Mouse (Mus musculus) left cerebral cortex, postnatal 14 days (tissue): ENCODE data around the gene Vta1. TPM values are rescaled to one million over a fixed set of nuclear protein-coding genes. Genes with fewer than 3 reads are reported as not detected.
A peak's percentile ranks its signal among the peaks of the same experiment; 100 is the strongest.

Experiments
- DNase-seq, 2 experiments: peaks; one replicate each; pipeline ENCODE4 v3.0.0; 2021 to 2022; ENCODE audit warnings: low spot score in 2 of 2, mixed read lengths in 1 of 2
- intact Hi-C: fragments of 180-260 bp; cut with DNase I; formaldehyde crosslinking; loops from one replicate; pipeline ENCODE4 v1.15.1; 2025
- long read RNA-seq, 2 experiments: library from polyadenylated mRNA; stranded (forward); transcript quantifications; one replicate each; pipeline ENCODE4 v2.0.0; 2021
- total RNA-seq, 2 experiments: library from RNA; stranded (reverse); gene quantifications; 2 replicates each; pipeline ENCODE4 v1.2.3; 2021

Vta1 gene
- total RNA-seq, result 10 to 100 TPM; 68.9 to 79.7 TPM
- long read RNA-seq, experiment 1, transcript Vta1-205 (8 exons, 1,974 nt), result major isoform, 108 of 116 reads
- long read RNA-seq, experiment 1, partial matches to known transcripts, result 2 of 116 reads
- long read RNA-seq, experiment 1, other reads (novel, unspliced or antisense), result 3 of 116 reads
- long read RNA-seq, experiment 2, transcript Vta1-205 (8 exons, 1,974 nt), result major isoform, 57 of 68 reads
- long read RNA-seq, experiment 2, partial matches to known transcripts, result 3 of 68 reads
- long read RNA-seq, experiment 2, other reads (novel, unspliced or antisense), result 3 of 68 reads

DNA sequence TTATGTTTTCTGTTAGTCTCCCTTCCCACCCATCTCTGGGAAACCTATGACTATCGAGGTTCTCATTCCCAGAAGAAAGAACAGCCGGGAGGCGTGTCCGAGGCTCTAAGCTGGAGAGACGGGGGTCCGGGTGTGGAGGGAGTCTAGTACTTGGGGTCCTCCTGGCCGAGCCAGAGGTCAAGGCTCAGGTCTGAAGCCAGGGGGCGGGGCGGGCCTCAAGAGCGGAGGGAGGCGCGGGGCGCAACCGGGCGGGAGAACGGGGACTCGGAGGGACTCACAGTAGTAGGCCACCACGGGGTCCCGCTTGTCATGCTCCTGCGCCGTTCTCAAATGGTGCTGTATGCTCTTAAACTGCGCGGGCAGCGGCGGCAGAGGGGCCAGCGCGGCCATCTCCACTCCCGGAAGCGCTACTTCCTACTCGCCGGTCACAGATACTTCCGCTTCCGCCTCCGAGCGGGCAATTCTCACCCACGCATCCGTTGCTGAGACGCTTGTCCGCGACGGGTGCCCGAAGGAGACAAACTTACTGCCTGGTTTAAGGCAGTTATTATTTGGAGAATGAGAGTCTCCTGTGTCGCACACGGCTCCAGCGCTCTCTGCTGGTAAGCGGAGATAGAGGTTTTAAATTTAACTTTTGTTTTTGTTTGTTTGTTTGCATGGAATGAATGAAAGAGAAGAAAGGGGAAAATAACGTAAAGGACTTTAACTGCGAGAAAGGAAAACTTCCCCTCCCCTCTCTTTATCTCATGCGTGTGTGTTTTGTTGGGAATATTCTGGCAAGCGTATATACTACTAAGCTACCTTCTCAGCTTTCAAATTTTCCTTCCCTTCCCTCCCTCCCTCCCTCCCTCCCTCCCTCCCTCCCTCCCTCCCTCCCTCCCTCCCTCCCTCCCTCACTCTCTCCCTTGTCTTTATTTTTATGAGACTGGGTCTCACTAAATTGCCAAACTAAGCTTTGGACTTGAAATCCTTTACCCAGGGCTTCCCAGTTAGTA lies at the start of gene Vta1, which contains the start of gene Nmbr:
Gene Vta1, minus strand, starts transcription at position 489 of the 995 bp plus-strand sequence.
Gene Nmbr, plus strand, starts transcription at position 520 of the 995 bp plus-strand sequence.
- intact Hi-C loops, result loop anchor here (2.0 kb wide), 2 partner anchors 253 to 301 kb away; no protein-coding TSS in a partner anchor
- DNase-seq, result peak; percentile 98 to 99

DNA sequence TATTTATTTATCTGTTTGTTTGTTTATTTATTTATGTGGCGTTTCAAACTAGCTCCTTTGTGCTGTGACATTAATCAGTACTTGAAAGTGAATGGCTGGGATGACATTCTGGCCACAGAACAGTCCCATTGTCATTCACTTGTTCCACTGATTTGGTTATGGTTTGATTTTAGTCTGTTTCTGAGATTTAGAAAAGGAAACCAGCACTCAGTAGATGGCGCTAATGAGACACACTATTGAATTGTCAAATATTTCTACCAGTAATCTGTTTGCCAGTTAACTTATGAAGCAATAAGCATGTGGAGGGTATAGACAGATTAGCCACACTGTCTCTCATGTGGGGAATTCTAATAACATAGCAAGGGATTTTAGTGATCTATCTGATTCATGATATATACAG lies 28.9 kb upstream of the Vta1 start:
- peak; percentile 62 to 77 for DNase-seq
- intact Hi-C loops, result loop anchor here (5.0 kb wide), 2 partner anchors 438 to 483 kb away; no protein-coding TSS in a partner anchor

DNA sequence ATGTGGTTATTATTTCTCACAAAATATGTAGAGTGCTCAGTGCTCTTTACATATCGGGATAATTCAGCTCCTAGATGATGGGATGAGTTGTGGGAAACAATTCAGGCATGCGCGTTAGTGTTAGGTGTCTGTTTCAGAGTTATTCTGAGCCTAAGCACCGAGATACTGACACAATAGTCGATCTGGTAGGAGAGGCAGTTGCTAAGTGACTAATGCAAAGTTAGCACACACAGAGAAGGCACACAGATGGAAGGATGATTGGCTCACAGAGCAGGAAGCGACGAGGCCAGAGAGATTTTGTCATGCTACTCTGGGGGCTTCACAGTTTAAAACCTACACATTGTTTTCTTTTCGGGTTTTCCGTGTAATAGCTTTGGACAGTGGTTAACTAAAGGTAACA lies 20.3 kb upstream of the Vta1 start:
- DNase-seq, result peak; percentile 42 to 44
- intact Hi-C loops, result no loop called here

DNA sequence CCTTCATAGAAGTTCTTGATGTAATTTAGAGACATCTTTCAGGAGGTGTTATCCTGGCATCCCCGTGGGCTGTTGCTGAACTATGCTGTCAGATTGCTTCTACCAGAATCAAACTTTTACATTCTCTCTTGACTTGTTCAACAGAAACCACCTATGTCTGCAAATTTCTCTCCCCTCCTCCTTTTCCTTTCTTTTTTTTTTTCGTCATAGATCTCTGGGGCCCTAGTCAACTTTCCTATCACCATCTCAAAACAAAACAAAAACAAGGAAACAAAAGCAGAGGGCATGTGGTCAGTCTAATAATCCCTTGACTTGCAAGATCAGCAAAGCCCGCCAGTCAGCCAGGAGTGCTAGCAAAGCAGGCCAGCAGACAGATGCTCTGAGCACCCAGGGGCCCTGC lies 12.8 kb upstream of the Vta1 start, which contains the start of gene Gje1:
Gene Gje1, minus strand, starts transcription at position 101 of the 400 bp plus-strand sequence.
- intact Hi-C loops, result no loop called here
- no peak for DNase-seq

DNA sequence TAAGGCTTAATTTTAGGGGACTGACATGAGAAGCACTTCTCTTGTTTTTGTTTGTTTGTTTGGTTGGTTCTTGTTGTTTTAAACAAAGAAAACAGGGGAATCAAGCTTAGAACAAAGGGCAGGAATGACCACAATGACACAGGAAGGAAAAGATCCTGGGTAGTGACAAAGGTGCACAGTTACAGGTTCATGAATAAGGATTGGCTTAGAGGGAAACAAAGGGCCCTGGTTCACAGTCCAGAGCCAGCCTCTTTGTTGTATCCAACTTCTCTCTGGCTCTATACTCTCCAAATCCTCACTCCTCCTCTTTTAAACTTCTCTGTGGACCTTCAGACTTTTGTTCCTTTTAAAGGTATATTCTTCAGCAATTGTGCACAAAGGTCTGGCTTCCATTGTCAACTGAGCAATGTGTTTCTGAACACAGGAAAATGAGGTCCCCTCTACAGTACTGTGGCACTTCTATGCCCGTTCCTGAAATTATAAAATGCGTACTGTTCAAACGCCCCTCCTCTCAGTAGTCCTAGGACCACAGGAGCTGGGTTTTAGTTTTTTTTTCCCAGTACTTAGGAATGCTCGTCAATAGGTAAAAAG lies 1.4 kb downstream of the Vta1 start:
- intact Hi-C loops, result loop anchor here (2.0 kb wide), 2 partner anchors 251 to 299 kb away; no protein-coding TSS in a partner anchor
- no peak for DNase-seq

DNA sequence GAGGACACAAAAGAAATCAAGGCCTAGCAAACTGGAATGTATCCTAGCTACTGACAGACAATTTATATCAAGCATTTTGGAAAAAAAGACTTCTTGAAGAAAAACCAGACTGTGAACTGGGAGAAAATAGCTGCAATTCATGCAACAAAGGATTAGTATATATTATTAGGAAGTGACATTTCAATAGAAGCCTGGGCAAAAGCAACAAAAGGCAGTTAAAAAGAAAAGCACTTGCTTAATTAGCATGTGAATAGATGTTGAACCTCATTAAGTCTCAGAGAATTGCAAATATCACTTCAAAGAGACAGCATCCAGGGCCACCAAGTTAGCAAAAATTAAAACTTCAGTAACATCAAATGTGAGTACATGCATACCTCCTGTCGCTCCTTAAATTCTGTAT lies 2.1 kb downstream of the Vta1 start:
- no peak for DNase-seq
- intact Hi-C loops, result no loop called here

DNA sequence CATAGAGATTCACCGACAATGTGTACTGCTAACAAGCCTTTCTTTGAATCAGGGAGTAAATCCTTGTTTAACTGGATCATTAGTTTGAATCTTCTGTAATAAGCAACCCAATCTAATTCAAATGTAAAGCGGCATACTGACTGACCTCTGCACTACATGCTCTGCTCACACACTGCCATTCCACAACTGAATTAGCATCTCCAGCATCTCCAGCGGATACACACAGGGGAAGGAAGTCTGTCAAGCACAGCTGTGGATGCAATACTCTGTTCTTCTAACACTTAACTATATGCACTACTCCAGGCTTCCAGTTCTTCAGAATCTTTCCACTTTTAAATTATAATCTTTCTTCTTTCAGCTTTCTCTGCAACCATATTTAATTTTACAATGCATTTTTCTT lies 15.0 kb downstream of the Vta1 start:
- intact Hi-C loops, result no loop called here
- no peak for DNase-seq

DNA sequence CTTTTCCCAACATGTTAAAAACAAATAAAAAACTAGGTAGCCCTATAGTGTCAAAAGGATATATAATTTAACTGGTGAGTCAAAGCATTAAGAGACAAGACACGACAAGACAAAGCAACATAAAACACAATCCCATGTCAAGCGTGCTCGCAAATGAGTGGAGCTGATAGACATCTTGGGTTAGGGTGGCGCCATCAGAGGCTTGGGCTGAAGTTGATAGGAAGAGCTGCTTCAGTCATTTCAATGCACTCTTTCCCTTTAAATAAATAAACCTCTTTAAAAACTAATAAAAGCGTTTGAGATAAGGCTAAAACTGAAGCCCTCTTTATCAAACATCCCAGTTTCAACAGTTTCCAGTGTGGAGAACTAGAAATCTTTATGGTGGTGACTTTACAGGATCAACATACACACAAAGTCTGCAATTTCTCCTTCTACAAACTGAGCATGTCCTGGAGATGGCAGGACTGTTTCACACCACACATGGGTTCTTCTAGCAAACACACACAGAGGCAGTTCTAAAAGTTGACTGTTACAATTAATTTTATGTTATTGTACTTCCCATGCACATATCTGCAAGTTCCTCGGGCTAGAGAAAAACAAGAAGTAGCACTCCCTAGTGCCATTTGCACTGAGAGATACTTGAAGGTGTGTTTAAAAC lies 16.4 kb downstream of the Vta1 start:
- DNase-seq, result no peak
- intact Hi-C loops, result no loop called here

DNA sequence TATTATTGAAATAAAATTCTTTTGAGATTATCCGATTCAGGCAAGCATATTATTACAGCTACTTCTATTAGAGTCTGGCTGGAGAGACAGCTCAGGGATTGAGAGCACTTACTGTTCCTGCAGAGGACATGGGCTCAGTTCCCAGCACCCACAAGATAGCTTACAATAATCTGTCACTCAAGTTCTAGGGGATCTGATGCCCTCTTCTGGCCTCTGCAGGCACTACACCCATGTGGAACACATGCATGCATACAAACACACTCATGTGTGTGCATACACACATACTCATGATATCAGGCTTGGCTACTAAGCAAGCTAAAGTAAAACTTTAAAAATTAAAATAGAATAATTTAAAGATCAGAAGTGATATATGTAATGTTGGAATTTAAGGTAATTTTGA lies 19.7 kb downstream of the Vta1 start:
- intact Hi-C loops, result no loop called here
- no peak for DNase-seq

DNA sequence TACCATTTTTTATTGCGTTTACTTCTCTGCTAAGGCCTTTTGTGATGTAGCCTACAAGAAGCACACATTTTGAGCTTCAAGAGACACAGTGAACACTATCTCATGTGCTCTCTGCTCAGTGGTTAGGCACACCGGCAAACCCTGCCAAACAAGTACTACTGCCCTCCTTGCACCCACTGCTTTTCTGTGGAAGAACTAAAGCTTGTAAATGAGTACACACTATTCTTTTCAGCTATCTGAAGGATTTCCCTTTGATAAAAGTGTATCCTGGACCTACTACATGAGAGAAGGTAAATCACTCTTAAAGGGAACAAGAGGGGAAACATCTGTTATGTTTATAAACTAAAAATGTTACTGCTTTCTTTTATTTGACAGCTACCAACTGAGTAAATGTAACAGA lies 39.2 kb downstream of the Vta1 start:
- DNase-seq, result no peak
- intact Hi-C loops, result no loop called here

DNA sequence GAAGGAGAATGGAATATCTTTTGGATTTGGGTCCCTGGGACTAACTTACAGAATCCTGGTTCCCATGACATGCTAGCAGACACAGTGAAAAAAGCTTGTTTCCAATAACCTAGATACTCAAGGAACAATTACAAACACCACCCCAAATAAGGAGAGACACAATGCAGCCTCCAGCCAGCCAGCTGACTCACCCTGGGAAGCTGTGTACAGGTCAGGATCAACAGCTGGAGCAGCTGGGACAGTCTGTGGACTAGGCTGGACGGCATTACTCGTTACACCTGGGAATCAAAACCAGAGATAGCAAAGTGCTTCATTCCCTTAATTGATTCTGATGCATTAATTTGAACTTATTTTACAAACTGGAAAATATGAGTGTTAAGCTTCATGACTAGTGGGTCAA lies 44.5 kb downstream of the Vta1 start:
- intact Hi-C loops, result no loop called here
- DNase-seq, result no peak

DNA sequence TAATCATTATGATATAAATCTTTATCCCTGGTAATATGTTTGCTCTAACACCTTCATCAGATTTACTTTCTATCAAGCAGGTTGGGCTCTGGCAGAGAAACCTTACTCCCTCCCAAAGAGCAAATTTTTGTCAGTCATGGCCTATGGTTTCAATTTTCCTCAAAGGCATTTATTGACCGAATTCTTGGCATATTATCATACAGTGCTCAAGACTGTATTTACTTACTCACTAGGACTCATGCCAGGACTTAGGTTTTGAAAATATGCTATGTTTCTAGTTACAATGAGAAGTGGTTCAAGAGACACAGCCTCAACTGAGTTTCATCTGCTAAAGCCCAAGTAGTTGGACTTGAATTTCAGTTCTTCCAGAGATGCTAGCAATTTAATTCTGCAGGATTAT lies 65.7 kb downstream of the Vta1 start:
- intact Hi-C loops, result no loop called here
- DNase-seq, result no peak

DNA sequence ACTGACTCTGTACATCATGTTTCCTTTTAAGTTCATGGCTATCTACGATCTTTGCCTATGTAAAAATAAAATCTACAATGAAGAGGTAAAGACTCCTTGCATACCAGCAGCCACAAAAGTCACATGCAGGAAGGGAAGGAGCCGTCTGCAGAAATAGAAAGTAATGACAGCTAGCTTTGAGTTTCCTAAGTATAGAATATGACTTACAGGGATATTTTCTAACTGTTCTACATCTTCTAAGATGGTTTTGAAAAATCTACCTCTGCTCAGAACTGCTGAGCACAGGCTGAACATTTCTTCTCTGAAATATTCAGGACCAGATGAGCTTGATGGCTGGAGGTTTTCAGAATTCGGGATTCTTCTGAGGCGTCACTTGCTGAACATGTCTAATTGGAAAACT lies 66.3 kb downstream of the Vta1 start:
- peak in 1 of 2 experiments; percentile 9 for DNase-seq
- intact Hi-C loops, result no loop called here

DNA sequence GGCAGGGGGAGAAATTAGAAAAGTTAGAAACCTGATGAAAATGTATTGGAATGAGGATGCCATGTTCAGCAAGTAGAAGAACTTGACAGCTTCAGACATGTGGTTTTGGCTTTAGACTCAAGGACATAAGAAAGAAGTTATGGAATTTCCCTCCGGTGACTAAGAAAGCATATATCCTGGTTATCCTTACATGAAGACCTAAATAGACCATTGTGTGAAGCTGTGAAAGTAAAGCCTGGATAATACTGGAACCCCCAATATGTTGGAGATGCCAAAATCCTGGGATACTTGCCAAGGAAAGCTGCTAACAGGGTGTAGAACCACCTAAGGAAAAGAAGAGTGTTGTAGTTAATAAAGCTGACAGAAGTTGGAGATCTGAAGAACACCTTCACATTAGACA lies 79.7 kb downstream of the Vta1 start:
- no peak for DNase-seq
- intact Hi-C loops, result no loop called here

DNA sequence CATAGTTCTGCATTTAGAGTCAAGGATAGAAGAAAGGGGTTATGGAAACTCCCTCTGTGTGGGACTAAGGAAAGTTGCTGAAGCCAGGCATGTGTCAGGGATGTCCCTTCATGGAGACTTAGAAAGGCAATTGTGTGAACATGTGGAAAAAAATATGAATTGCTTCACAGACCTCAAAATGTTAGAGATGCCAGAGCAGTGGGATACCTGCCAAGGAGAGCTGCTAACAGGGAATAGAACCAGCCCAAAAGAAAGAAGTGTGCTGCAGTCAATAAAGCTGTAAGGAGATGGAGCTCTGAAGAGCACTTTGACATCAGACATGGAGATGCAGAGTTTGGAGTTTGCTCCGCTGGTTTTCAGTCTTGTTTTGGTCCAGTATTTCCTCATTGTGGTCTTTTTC lies 86.2 kb downstream of the Vta1 start:
- no peak for DNase-seq
- intact Hi-C loops, result no loop called here

DNA sequence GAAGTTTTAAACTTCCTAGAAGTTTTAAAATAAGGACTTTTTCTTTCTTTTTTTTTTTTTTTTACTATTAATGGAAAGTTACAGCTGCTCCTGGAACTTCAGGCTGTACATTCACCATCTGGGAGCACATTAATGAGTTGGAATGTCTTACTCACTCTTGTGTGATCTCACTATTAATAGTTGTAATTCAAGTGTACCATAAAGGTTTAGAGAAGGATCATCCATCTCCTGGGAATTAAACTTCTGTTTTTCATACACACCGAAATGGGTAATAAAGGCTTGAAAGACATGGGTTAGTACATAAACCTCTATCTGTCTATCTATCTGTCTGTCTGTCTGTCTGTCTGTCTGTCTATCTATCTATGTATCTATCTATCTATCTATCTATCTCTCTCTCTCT lies 87.1 kb downstream of the Vta1 start:
- no peak for DNase-seq
- intact Hi-C loops, result no loop called here

DNA sequence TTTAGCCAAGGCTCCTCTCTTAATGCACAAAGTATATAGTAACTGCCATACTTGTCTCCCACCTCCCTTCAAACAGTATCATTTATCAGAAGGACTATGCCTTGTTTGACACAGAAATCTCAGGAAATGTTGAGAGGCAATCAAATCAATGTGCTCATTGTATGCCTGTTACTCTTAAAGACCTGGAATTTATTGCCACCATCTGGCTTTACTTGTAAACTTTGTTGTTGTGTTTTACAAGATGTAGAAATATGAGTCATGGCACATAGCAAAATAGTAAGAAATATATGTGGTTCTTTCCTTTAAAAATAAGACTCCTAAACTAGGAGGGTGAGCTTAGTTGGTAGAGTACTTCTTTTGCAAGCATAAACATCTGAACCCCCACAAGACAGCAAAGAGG lies 89.9 kb downstream of the Vta1 start:
- DNase-seq, result no peak
- intact Hi-C loops, result no loop called here

DNA sequence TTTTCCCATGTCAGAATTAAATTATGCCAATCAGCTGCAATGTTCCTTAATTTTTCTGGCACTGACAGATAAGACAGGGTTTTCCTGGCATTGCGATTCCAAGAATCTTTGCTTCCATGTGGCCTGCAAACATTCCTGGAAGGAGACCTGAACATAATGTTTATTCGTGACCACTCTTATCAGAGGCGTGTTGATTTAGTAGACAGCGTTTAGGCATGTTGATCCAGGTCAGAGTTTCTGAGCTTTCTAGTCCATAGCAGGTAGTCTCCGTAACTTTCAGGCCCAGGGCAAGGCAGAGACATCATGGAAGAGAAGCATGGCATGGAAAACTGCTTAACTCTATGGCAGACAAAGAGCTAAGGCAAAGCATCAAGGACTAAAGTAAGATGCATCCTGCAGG lies 97.8 kb downstream of the Vta1 start:
- DNase-seq, result no peak
- intact Hi-C loops, result no loop called here
